Comparison of ENCODE assay signal across 8 mouse cellular contexts in the genomic region with DNA sequence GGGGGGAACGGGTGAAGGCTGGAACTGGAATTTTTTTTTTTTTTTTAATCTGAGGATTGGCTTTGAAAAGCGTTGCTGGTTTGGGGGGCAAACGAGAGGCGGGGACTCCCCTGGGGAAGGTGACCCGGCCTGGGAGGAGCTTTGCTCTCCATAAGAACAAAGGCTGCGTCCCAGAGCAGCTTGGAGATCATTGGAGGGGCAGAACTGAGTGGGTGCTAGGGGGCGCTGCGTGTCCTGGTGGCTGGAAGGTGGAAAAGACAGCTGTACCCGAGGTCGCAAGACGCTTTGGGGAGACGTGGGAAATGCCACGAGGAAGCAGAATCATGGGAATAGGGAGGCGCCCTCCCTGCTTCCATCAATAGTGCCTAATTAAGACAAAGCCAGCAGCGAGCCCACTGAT. TPM values are rescaled to one million over a fixed set of nuclear protein-coding genes. Genes with fewer than 3 reads are reported as not detected.
A peak's percentile ranks its signal among the peaks of the same experiment; 100 is the strongest.
DNase-seq lines count a peak whose midpoint lies in the region; ATAC-seq lines count a peak whose summit lies in the region.

No protein-coding gene starts in this region.

- 1% methylated on average over 15 of the region's 15 CpGs for WGBS in forebrain, embryonic 16.5 days

- peak overlapping the region; percentile 91 for H3K27ac ChIP-seq in forebrain, embryonic 16.5 days (ENCODE audit: low read length)

- no peaks in the 10 kb centered on the region for H3K36me3 ChIP-seq in forebrain, embryonic 16.5 days (ENCODE audit: control insufficient read depth, insufficient read depth)
- no peaks in the 10 kb centered on the region for H3K36me3 ChIP-seq in splenic B cell, adult 2 months (ENCODE audit: control insufficient read depth, insufficient read depth, low read length, poor library complexity, severe bottlenecking)

- no peaks in the 10 kb centered on the region for H3K9me3 ChIP-seq in forebrain, embryonic 16.5 days (ENCODE audit: control insufficient read depth, low read length)

- peak overlapping the region; percentile 74 for H3K4me2 ChIP-seq in forebrain, embryonic 16.5 days (ENCODE audit: low read length)

- DNase-seq in right cerebral cortex, postnatal 10 days (ENCODE audit: low spot score in 2 of 2): peak; percentile 68 to 70
- DNase-seq in right cerebral cortex, adult 2 months (ENCODE audit: low spot score in 2 of 2): no peak
- peak; percentile 59 to 71 for DNase-seq in adrenal gland, postnatal 36 days
- peak; percentile 26 for DNase-seq in kidney, adult 11 months
- DNase-seq in lung, adult 18-20 months: peak; percentile 46 to 65
- peak; percentile 34 for DNase-seq in splenic B cell, adult 2 months (ENCODE audit: low read depth, low spot score)
- no peak for DNase-seq in frontal cortex, postnatal 36 days (ENCODE audit: low spot score in 2 of 2)

- ATAC-seq in forebrain, embryonic 16.5 days: peak; percentile 5

- peak overlapping the region; percentile 62 for H3K9ac ChIP-seq in forebrain, embryonic 16.5 days (replicated peaks; ENCODE audit: low read depth, low read length)

- peak overlapping the region; percentile 47 for H3K4me3 ChIP-seq in forebrain, embryonic 16.5 days (replicated peaks; ENCODE audit: low read length)

- H3K4me1 ChIP-seq in forebrain, embryonic 16.5 days (replicated peaks; ENCODE audit: control insufficient read depth, insufficient read depth, low read length): peaks cover 53% of the 10 kb centered on the region

- no peaks in the 10 kb centered on the region for H3K27me3 ChIP-seq in forebrain, embryonic 16.5 days (replicated peaks; ENCODE audit: control insufficient read depth, insufficient read depth, low read length)
- no peaks in the 10 kb centered on the region for H3K27me3 ChIP-seq in splenic B cell, adult 2 months (ENCODE audit: control insufficient read depth, insufficient read depth, low read length, poor library complexity, severe bottlenecking)

RNA-seq across cellular contexts. Expression of a gene that starts 1.8 kb away (rescaled TPM):
- total RNA-seq in adrenal gland, postnatal 36 days (2021): under 1 TPM; 0.10 to 0.30 TPM
- 3.5 and 3.7 TPM in 2 replicates for polyA plus RNA-seq in forebrain, embryonic 16.5 days (2015; fragmentation: Nextera tagmentation; extraction: Ambion mirVana)

RNA-seq across cellular contexts. Expression of a gene that starts 12.9 kb away (rescaled TPM):
- 1 to 10 TPM in 1 of 2 experiments, under 1 TPM in 1; 0.66 to 1.1 TPM for total RNA-seq in adrenal gland, postnatal 36 days (2021)
- 95.7 and 123 TPM in 2 replicates for polyA plus RNA-seq in forebrain, embryonic 16.5 days (2015; fragmentation: Nextera tagmentation; extraction: Ambion mirVana)

RNA-seq across cellular contexts. Expression of a gene that starts 33.0 kb away (rescaled TPM):
- total RNA-seq in adrenal gland, postnatal 36 days (2021): 1 to 10 TPM; 9.2 to 9.7 TPM
- 27.3 and 28.6 TPM in 2 replicates for polyA plus RNA-seq in forebrain, embryonic 16.5 days (2015; fragmentation: Nextera tagmentation; extraction: Ambion mirVana)

RNA-seq across cellular contexts. Expression of a gene that starts 33.1 kb away (rescaled TPM):
- total RNA-seq in adrenal gland, postnatal 36 days (2021): 10 to 100 TPM; 63.3 to 64.7 TPM
- 103 and 109 TPM in 2 replicates for polyA plus RNA-seq in forebrain, embryonic 16.5 days (2015; fragmentation: Nextera tagmentation; extraction: Ambion mirVana)

RNA-seq across cellular contexts. Expression of a gene that starts 58.7 kb away (rescaled TPM):
- total RNA-seq in adrenal gland, postnatal 36 days (2021): 10 to 100 TPM; 28.5 to 45.4 TPM
- 30.2 and 33.8 TPM in 2 replicates for polyA plus RNA-seq in forebrain, embryonic 16.5 days (2015; fragmentation: Nextera tagmentation; extraction: Ambion mirVana)

Comparison
In these comparisons a context has a peak if more than half of its experiments do, and no peak if none do; other contexts are left out.
1. DNase-seq: peak in right cerebral cortex, postnatal 10 days (2 of 2), adrenal gland, postnatal 36 days (2 of 2), kidney, adult 11 months (single experiment), lung, adult 18-20 months (2 of 2) and splenic B cell, adult 2 months (single experiment); none in right cerebral cortex, adult 2 months (0 of 2) and frontal cortex, postnatal 36 days (0 of 2).